Mouse (Mus musculus) G1E (cell line): ENCODE data around the gene Slc25a31.

Experiments
- CTCF ChIP-seq: IDR thresholded peaks from 2 replicates; pipeline ENCODE4 v1.5.1; 2012; ENCODE audit warnings: low read depth, low read length, inconsistent platforms, mixed read lengths
- POLR2AphosphoS5 ChIP-seq: IDR thresholded peaks from 2 replicates; pipeline ENCODE4 v1.6.1; 2012; ENCODE audit warnings: low read depth, low read length, inconsistent platforms; ENCODE audit not compliant: insufficient replicate concordance
- TAL1 ChIP-seq: conservative IDR thresholded peaks from 2 replicates; pipeline ENCODE4 v1.6.1; 2012; ENCODE audit warnings: low read depth, low read length, inconsistent platforms, mixed read lengths

DNA sequence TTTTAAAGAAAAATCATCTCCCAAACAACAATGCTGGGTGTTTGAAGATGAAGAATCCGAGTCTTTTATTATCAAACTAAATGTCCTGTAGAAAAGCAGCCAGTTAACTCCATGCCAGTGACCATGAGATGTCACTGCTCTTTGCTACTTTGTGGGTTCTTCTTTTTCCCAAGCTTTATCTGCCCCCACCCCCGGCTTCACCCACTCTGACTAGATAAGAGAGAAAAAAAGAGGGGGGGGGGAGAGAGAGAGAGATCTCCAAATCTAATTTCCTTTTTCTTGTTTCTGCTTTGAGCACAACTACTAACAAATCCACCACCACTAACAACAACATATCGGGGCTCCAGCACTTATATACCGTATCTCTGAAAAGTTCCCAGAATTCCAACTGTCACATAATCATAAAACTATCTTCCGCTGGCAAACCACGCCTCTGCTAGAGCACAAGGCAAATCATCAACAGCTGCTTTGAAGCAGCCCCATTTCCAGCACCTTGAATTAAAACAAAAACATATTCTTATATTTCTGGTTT lies 29.8 kb downstream of the Slc25a31 start:
- TF ChIP-seq CTCF (no peak), POLR2AphosphoS5 (no peak), TAL1 (no peak)
